In genomic region chr1:90949309-90949708, GRCm38 (mm10) we compare ENCODE assay signal across 32 mouse cellular contexts. TPM values are rescaled to one million over a fixed set of nuclear protein-coding genes. Genes with fewer than 3 reads are reported as not detected.
"Had no signal": no experiment of that assay in that cellular context is flagged by ENCODE, and none has a peak within 500 bp of the region (broad histone marks: within the 10 kb centered on the region; RNA-seq: fewer than 3 reads in every experiment).

No protein-coding gene starts in this region.

- DNase-seq: kidney, adult 18-20 months; kidney, adult 9 months; kidney, postnatal 14 days; layer of hippocampus, adult 9-11 months; liver; lung, adult 18-20 months; lung, postnatal 14 days; midbrain, embryonic 14.5 days; right cerebral cortex, adult 18-20 months; right cerebral cortex, postnatal 14 days; right cerebral cortex, postnatal 4 days; thymus, adult 2 months had no signal

- H3K36me3 ChIP-seq: limb, embryonic 10.5 days; limb, embryonic 13.5 days; liver, embryonic 12.5 days; liver, embryonic 15.5 days; lung, embryonic 15.5 days; neural tube, embryonic 12.5 days; neural tube, embryonic 15.5 days had no signal

- H3K4me1 ChIP-seq: limb, embryonic 10.5 days; neural tube, embryonic 12.5 days had no signal

- H3K4me3 ChIP-seq: layer of hippocampus, adult 2 months; limb, embryonic 10.5 days; limb, embryonic 13.5 days; liver, embryonic 12.5 days; liver, embryonic 15.5 days; lung, embryonic 15.5 days; neural tube, embryonic 12.5 days; neural tube, embryonic 15.5 days had no signal

- H3K9me3 ChIP-seq: limb, embryonic 10.5 days; limb, embryonic 13.5 days; liver, embryonic 12.5 days; liver, embryonic 15.5 days; lung, embryonic 15.5 days; neural tube, embryonic 12.5 days; neural tube, embryonic 15.5 days had no signal

- H3K27me3 ChIP-seq: limb, embryonic 13.5 days; liver, embryonic 15.5 days; lung, embryonic 15.5 days; neural tube, embryonic 12.5 days; neural tube, embryonic 15.5 days had no signal

- ATAC-seq: intestine, embryonic 16.5 days; liver, embryonic 12.5 days had no signal

RNA-seq across cellular contexts. Expression of gene Prlh, which starts 3.6 kb away (rescaled TPM):
- total RNA-seq: layer of hippocampus, adult 2 months; layer of hippocampus, postnatal 25 days; left cerebral cortex, adult 18-20 months; left cerebral cortex, postnatal 25 days; megakaryocyte-erythroid progenitor cell, adult 5-6 weeks; midbrain, postnatal 0 days had no signal
- polyA plus RNA-seq: intestine, embryonic 16.5 days; kidney, embryonic 16.5 days; large intestine, adult 2 months; limb, embryonic 10.5 days; limb, embryonic 13.5 days; liver, embryonic 12.5 days; liver, embryonic 15.5 days; lung, embryonic 15.5 days; macrophage; midbrain, embryonic 11.5 days; midbrain, embryonic 14.5 days; midbrain, postnatal 0 days; neural tube, embryonic 12.5 days; neural tube, embryonic 15.5 days; stomach, embryonic 14.5 days; stomach, postnatal 0 days; thymus, adult 2 months had no signal

RNA-seq across cellular contexts. Expression of gene Rab17, which starts 20.2 kb away (rescaled TPM):
- total RNA-seq: layer of hippocampus, adult 2 months; layer of hippocampus, postnatal 25 days; left cerebral cortex, adult 18-20 months; midbrain, postnatal 0 days had no signal
- polyA plus RNA-seq: macrophage; midbrain, embryonic 11.5 days; midbrain, embryonic 14.5 days; neural tube, embryonic 12.5 days; neural tube, embryonic 15.5 days had no signal

RNA-seq across cellular contexts. Expression of gene Mlph, which starts 34.4 kb away (rescaled TPM):
- total RNA-seq: megakaryocyte-erythroid progenitor cell, adult 5-6 weeks had no signal
- polyA plus RNA-seq: liver, embryonic 12.5 days; liver, embryonic 15.5 days had no signal
